Mouse (Mus musculus) G1E (cell line): ENCODE measurements around the gene Dlx3.

Source experiments
- CTCF ChIP-seq: IDR thresholded peaks from 2 replicates; pipeline ENCODE4 v1.5.1; 2012; ENCODE audit warnings: low read depth, low read length, inconsistent platforms, mixed read lengths
- GATA1 ChIP-seq: IDR thresholded peaks from 2 replicates; pipeline ENCODE4 v1.6.1; 2012; ENCODE audit warnings: borderline replicate concordance, low read length, inconsistent platforms, mixed read lengths
- POLR2AphosphoS5 ChIP-seq: IDR thresholded peaks from 2 replicates; pipeline ENCODE4 v1.6.1; 2012; ENCODE audit warnings: low read depth, low read length, inconsistent platforms; ENCODE audit not compliant: insufficient replicate concordance

DNA sequence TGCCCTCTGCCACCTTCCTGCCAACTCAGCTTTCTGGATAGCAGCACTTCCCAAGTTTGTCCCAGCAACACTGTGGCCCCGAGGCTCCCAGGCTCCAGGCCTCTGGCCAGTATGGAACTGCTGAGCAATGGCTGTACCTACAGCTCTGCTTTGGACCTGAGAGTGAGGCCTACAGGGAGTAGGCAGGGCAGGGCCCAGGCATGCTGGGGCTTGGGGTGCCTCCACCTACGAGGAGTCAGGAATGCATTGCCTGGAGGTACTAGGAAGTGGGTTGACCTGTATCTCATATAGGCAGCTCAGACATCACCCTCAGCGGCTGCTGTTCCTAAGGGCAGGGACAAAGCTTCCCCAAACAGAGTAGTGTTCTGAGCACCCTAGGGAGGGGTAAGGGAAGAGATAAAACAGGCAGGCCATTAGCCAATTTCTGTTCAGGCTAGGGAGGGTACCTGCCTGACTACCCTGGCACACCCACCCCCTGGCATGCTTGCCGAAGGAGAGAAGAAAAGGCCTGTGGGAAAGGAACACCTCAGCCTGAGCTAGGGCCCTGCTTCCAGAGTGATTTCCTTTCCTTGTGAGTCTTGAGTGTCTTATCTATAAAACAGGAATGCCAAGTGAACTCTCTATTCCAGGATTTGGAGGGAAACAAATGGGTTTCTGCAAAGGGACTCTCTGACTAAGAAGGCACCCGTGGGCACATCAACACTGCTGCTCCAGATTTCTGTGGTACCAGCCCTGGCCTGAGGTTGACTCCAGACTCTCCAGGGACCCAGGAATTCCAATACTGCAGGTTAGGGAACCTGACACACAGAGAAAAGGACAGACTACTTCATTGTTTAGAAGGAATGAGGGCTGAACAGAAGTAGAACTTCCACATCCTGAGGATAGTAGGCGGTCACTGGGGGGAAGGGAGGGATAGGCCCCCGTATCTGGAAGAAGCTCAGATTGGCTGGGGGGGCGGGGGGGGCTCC, 49.5 kb upstream of the Dlx3 start:
- TF ChIP-seq CTCF: no peak
- no peak for TF ChIP-seq GATA1
- no peak for TF ChIP-seq POLR2AphosphoS5
